Mouse (Mus musculus): ENCODE data around the gene Ercc6. TPM values are rescaled to one million over a fixed set of nuclear protein-coding genes. Genes with fewer than 3 reads are reported as not detected.

The Ercc6 gene
- polyA plus RNA-seq, 1 experiment from 2014 or later, result 16.8 TPM

DNA sequence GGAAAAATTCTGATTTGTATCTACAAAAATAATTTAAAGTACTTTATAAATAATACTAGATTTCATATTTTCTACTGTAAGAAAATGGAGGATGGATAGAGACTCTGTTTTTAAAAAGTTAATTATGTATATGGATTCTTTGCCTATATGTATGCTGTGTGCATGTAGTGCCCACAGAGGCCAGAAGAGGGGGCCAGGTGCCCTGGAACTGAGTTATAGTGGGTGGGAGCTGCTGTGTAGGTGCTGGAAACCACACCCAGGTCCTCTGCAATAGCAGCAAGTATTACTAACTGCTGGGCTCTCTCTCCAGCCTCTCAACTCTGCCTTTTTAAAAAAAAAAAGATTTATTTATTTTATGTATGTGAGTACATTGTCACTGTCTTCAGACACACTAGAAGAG, 29.8 kb downstream of the Ercc6 start:
- Histone ChIP-seq H3K36me3 (ENCODE audit: control insufficient read depth, insufficient read depth, low read length) (peaks cover 14% of the 10 kb centered on the region), H3K4me1 (replicated peaks; ENCODE audit: control insufficient read depth, insufficient read depth, low read length) (no peaks in the 10 kb centered on the region), H3K27me3 (ENCODE audit: control insufficient read depth, insufficient read depth, low read depth, low read length) (no peaks in the 10 kb centered on the region), H3K9me3 (ENCODE audit: control insufficient read depth, low read length) (no peaks in the 10 kb centered on the region), H3K9ac (ENCODE audit: low read length) (no peak overlapping the region), H3K4me2 (ENCODE audit: low read depth, low read length) (no peak overlapping the region), H3K4me3 (ENCODE audit: low read length) (no peak overlapping the region), H3K27ac (ENCODE audit: low read length) (no peak overlapping the region)
- no peak for ATAC-seq (ENCODE audit: low read depth)

DNA sequence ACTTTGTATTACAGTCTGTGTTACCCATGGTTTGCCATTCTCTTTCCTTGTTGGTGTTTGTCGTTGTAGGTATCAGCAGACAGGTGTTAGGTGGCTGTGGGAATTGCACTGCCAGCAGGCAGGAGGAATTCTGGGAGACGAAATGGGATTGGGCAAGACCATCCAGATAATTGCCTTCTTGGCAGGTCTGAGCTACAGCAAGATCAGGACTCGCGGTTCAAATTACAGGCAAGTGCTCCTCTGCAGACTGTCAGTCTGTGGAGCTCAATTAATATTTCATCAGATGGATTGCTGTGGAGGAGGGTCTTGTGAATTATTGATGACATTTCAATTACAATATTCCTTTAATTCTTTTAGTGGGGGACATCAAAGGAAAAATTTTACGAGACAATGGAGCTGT, 33.4 kb downstream of the Ercc6 start:
- H3K9me3 ChIP-seq (ENCODE audit: control insufficient read depth, low read length), result no peaks in the 10 kb centered on the region
- H3K9ac ChIP-seq (ENCODE audit: low read length), result no peak overlapping the region
- no peaks in the 10 kb centered on the region for H3K4me1 ChIP-seq (replicated peaks; ENCODE audit: control insufficient read depth, insufficient read depth, low read length)
- H3K27ac ChIP-seq (ENCODE audit: low read length), result no peak overlapping the region
- no peak for ATAC-seq (ENCODE audit: low read depth)
- H3K4me3 ChIP-seq (ENCODE audit: low read length), result no peak overlapping the region
- H3K36me3 ChIP-seq (ENCODE audit: control insufficient read depth, insufficient read depth, low read length), result peaks cover 14% of the 10 kb centered on the region
- WGBS, result 81% methylated on average over 5 of the region's 5 CpGs
- H3K27me3 ChIP-seq (ENCODE audit: control insufficient read depth, insufficient read depth, low read depth, low read length), result no peaks in the 10 kb centered on the region
- no peak overlapping the region for H3K4me2 ChIP-seq (ENCODE audit: low read depth, low read length)

DNA sequence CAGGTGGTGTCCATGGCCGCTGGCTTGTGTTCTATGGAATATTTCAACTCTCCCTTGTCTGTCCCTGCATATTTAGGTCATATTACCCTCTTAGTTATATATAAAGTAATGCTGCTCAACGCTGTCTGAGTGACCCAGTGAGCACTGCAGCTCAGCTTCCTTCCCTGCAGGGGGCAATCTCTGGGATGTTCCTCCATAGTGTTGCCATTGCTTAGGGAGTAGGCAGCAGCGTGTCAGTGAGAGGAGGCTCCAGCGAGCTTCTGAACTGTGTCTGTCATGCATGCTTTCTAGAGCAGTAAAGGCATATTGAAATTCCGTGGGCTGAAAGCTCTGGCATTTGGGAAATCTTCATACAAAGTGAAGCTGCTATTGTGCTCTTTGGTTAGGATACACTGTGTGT, 38.5 kb downstream of the Ercc6 start:
- H3K4me1 ChIP-seq (replicated peaks; ENCODE audit: control insufficient read depth, insufficient read depth, low read length), result no peaks in the 10 kb centered on the region
- H3K27ac ChIP-seq (ENCODE audit: low read length), result no peak overlapping the region
- H3K4me2 ChIP-seq (ENCODE audit: low read depth, low read length), result no peak overlapping the region
- no peak for ATAC-seq (ENCODE audit: low read depth)
- no peak overlapping the region for H3K4me3 ChIP-seq (ENCODE audit: low read length)
- peaks cover 6% of the 10 kb centered on the region for H3K36me3 ChIP-seq (ENCODE audit: control insufficient read depth, insufficient read depth, low read length)
- 81% methylated on average over 5 of the region's 5 CpGs for WGBS
- no peak overlapping the region for H3K9ac ChIP-seq (ENCODE audit: low read length)
- no peaks in the 10 kb centered on the region for H3K9me3 ChIP-seq (ENCODE audit: control insufficient read depth, low read length)
- no peaks in the 10 kb centered on the region for H3K27me3 ChIP-seq (ENCODE audit: control insufficient read depth, insufficient read depth, low read depth, low read length)

DNA sequence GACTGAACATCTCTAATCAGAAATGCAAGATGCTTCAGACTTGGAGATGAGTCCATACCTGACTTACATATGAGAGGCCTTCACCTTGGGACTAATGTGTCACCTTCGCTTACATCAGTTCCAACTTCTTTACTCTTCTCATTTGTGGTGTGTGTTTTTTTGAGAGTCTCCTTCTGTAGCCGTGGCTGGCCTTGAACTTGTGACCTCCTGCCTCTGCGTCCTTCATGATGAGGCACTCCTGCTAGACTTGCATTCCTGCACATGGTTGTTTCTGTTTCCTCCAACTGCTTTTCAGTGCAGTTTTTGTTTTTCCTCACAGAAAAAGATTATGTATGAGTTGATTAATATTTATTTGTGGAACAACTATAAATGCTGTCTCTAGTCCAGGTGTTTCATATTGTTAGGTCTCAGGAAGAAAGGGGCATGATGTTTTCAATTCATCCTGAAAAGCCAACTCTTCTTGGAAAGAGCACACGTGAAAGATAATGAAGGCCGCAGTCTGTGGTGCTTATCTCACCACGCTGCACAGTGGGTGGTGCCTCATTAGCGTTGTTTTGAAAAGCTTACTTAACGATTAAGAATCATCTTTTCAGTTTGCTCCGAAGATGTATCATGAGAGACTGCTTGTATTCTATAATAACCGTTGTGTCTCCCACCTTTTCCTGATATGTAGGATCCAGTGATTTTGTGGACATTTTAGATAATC, 40.0 kb downstream of the Ercc6 start:
- Histone ChIP-seq H3K4me2 (ENCODE audit: low read depth, low read length) (no peak overlapping the region), H3K27ac (ENCODE audit: low read length) (no peak overlapping the region), H3K36me3 (ENCODE audit: control insufficient read depth, insufficient read depth, low read length) (peaks cover 4% of the 10 kb centered on the region; the same call in 1 of the 2 replicates), H3K4me1 (replicated peaks; ENCODE audit: control insufficient read depth, insufficient read depth, low read length) (no peaks in the 10 kb centered on the region), H3K27me3 (ENCODE audit: control insufficient read depth, insufficient read depth, low read depth, low read length) (no peaks in the 10 kb centered on the region), H3K9me3 (ENCODE audit: control insufficient read depth, low read length) (no peaks in the 10 kb centered on the region), H3K9ac (ENCODE audit: low read length) (no peak overlapping the region), H3K4me3 (ENCODE audit: low read length) (no peak overlapping the region)
- ATAC-seq (ENCODE audit: low read depth), result no peak
- 76% methylated on average over 10 of the region's 10 CpGs for WGBS

DNA sequence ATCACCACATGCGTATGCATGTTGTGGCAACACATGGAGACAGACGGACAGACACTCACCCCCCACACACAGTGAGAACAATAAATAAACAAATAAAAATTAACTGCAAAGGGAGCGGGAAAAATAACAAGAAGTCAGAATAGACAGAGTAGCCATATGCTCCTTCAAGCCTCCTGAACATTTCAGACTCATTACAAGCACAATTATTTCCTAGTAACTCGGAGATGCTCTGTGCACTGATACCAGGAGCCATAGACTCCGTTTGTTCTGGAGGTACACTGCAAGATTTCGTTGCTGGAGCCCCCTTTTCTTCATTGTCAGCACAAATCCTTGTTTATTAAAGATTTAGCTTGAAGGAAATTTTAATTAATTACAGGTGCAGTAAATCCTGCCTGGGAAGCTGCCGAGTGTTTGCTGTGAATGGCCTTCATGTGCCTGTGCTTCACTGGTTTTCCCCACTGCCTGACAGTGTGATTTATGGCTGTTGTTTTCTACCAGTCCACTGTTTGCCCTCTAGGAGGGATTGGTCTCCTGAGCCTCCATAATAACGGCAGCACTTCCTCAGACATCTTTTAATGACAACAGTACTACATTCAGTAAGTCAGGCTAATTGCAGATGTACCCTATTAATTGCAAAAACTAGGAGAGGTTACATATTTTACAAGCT, 41.7 kb downstream of the Ercc6 start:
- no peaks in the 10 kb centered on the region for H3K27me3 ChIP-seq (ENCODE audit: control insufficient read depth, insufficient read depth, low read depth, low read length)
- no peak overlapping the region for H3K4me3 ChIP-seq (ENCODE audit: low read length)
- H3K4me1 ChIP-seq (replicated peaks; ENCODE audit: control insufficient read depth, insufficient read depth, low read length), result no peaks in the 10 kb centered on the region
- no peaks in the 10 kb centered on the region for H3K9me3 ChIP-seq (ENCODE audit: control insufficient read depth, low read length)
- 72% methylated on average over 8 of the region's 8 CpGs for WGBS
- no peak overlapping the region for H3K9ac ChIP-seq (ENCODE audit: low read length)
- no peak for ATAC-seq (ENCODE audit: low read depth)
- no peak overlapping the region for H3K27ac ChIP-seq (ENCODE audit: low read length)
- H3K36me3 ChIP-seq (ENCODE audit: control insufficient read depth, insufficient read depth, low read length), result peaks cover 7% of the 10 kb centered on the region; the same call in 1 of the 2 replicates
- H3K4me2 ChIP-seq (ENCODE audit: low read depth, low read length), result no peak overlapping the region

DNA sequence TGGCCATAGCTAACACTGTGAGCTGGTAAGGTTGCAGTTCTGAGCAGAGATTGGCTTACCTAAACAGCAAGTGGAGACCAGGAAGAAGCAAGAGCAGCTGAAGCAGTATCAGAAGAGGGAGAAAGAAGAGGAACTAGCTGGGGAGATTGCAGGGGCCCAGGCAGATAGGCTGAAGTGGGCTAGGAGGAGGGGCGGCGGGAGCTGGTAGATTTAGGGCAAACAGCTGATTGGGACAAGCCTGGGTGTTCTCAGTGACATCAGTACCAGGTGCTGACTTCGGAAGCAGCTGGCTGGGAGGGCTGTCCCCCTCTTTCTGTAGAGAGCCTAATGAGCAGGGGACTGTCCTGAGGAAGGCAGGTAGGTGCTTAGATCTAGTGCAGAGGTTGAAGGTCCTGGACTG, 48.1 kb downstream of the Ercc6 start:
- H3K4me2 ChIP-seq (ENCODE audit: low read depth, low read length), result no peak overlapping the region
- H3K36me3 ChIP-seq (ENCODE audit: control insufficient read depth, insufficient read depth, low read length), result peaks cover 24% of the 10 kb centered on the region
- H3K9me3 ChIP-seq (ENCODE audit: control insufficient read depth, low read length), result no peaks in the 10 kb centered on the region
- H3K27ac ChIP-seq (ENCODE audit: low read length), result no peak overlapping the region
- no peak overlapping the region for H3K9ac ChIP-seq (ENCODE audit: low read length)
- H3K27me3 ChIP-seq (ENCODE audit: control insufficient read depth, insufficient read depth, low read depth, low read length), result no peaks in the 10 kb centered on the region
- no peaks in the 10 kb centered on the region for H3K4me1 ChIP-seq (replicated peaks; ENCODE audit: control insufficient read depth, insufficient read depth, low read length)
- 90% methylated on average over 3 of the region's 3 CpGs for WGBS
- H3K4me3 ChIP-seq (ENCODE audit: low read length), result no peak overlapping the region
- no peak for ATAC-seq (ENCODE audit: low read depth)

DNA sequence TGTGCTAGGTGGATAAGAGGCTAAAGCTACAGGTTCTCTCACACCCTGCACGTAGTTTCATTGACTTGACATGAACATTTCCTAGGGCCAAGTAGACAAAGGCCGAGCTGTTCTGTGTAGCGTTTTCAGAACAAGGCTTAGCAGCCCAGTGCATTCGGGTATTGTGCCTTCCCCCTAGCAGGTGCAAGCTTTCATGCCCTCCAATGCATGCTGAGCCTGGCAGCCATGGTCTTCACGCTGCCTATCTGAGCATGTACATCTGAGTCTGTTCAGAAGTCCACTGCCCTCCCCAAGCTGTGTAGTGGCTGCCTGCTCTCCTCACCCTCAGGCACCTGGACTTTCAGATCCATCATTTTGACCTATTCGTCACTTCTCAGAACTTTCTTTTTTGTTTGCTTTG, 50.3 kb downstream of the Ercc6 start:
- ATAC-seq (ENCODE audit: low read depth), result no peak
- Histone ChIP-seq H3K4me1 (replicated peaks; ENCODE audit: control insufficient read depth, insufficient read depth, low read length) (no peaks in the 10 kb centered on the region), H3K27me3 (ENCODE audit: control insufficient read depth, insufficient read depth, low read depth, low read length) (no peaks in the 10 kb centered on the region), H3K36me3 (ENCODE audit: control insufficient read depth, insufficient read depth, low read length) (peaks cover 35% of the 10 kb centered on the region), H3K9me3 (ENCODE audit: control insufficient read depth, low read length) (no peaks in the 10 kb centered on the region), H3K4me2 (ENCODE audit: low read depth, low read length) (no peak overlapping the region), H3K9ac (ENCODE audit: low read length) (no peak overlapping the region), H3K27ac (ENCODE audit: low read length) (no peak overlapping the region), H3K4me3 (ENCODE audit: low read length) (no peak overlapping the region)
- WGBS, result 89% methylated on average over 6 of the region's 6 CpGs

DNA sequence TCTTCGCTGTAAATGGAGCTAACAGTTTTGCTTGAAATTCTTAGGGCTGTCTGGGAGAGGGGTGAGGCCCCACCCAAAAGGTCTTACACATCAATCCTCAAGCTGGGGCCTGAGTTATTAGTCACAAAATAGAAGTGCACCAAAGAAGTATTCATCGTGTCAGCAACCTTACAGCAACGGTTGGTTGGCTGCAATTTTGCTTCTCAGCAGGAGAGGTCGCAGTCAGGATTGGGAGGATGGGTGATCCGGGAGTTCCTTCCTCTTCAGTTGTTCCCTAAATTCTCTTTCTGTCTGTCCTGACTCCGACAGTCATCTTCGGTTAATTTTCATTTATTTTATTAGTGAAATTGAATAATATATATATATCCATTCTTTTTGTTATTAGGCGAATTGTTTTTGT, 59.2 kb downstream of the Ercc6 start:
- no peaks in the 10 kb centered on the region for H3K9me3 ChIP-seq (ENCODE audit: control insufficient read depth, low read length)
- ATAC-seq (ENCODE audit: low read depth), result no peak
- H3K36me3 ChIP-seq (ENCODE audit: control insufficient read depth, insufficient read depth, low read length), result peaks cover 36% of the 10 kb centered on the region
- no peak overlapping the region for H3K9ac ChIP-seq (ENCODE audit: low read length)
- WGBS, result 62% methylated on average over 8 of the region's 8 CpGs
- H3K4me3 ChIP-seq (ENCODE audit: low read length), result no peak overlapping the region
- H3K4me2 ChIP-seq (ENCODE audit: low read depth, low read length), result no peak overlapping the region
- H3K4me1 ChIP-seq (replicated peaks; ENCODE audit: control insufficient read depth, insufficient read depth, low read length), result no peaks in the 10 kb centered on the region
- no peaks in the 10 kb centered on the region for H3K27me3 ChIP-seq (ENCODE audit: control insufficient read depth, insufficient read depth, low read depth, low read length)
- no peak overlapping the region for H3K27ac ChIP-seq (ENCODE audit: low read length)

DNA sequence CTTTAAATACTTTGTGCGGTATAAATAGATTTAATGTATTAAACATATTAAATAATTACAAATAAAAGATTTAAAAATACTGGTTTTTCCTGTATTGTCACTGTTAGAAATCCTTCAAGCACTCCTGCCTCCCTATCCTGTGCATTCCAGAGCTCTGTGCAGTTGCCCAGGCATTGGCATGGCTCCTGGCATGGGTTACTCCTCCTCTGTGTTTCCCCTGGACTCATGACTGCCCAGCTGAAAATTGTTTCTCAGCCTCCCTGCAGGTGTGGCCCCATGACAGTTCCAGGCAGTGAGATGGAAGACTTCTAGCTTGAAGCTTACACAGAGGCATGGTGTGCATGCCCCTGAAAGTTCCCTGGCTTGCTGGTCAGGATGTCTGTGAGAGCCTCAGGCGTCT, 65.1 kb downstream of the Ercc6 start:
- no peak for ATAC-seq (ENCODE audit: low read depth)
- Histone ChIP-seq H3K27me3 (ENCODE audit: control insufficient read depth, insufficient read depth, low read depth, low read length) (no peaks in the 10 kb centered on the region; the same call in 1 of the 2 replicates), H3K4me1 (replicated peaks; ENCODE audit: control insufficient read depth, insufficient read depth, low read length) (no peaks in the 10 kb centered on the region), H3K27ac (ENCODE audit: low read length) (no peak overlapping the region), H3K9ac (ENCODE audit: low read length) (no peak overlapping the region), H3K4me3 (ENCODE audit: low read length) (no peak overlapping the region), H3K36me3 (ENCODE audit: control insufficient read depth, insufficient read depth, low read length) (peaks cover 26% of the 10 kb centered on the region), H3K9me3 (ENCODE audit: control insufficient read depth, low read length) (no peaks in the 10 kb centered on the region), H3K4me2 (ENCODE audit: low read depth, low read length) (no peak overlapping the region)
- WGBS, result 81% methylated on average over 2 of the region's 2 CpGs
